Mouse (Mus musculus): Measurements from ENCODE around the gene Sox5.

Gene Sox5

GRCm38 (mm10) chr6:144579301-144579700 is 202.5 kb downstream of the Sox5 start:
- DNase-seq (ENCODE audit: low spot score in 2 of 2): no peak

GRCm38 (mm10) chr6:144570850-144571249 is 210.9 kb downstream of the Sox5 start:
- DNase-seq (ENCODE audit: low spot score in 2 of 2): peak in 1 of 2 experiments; percentile 52

DNA sequence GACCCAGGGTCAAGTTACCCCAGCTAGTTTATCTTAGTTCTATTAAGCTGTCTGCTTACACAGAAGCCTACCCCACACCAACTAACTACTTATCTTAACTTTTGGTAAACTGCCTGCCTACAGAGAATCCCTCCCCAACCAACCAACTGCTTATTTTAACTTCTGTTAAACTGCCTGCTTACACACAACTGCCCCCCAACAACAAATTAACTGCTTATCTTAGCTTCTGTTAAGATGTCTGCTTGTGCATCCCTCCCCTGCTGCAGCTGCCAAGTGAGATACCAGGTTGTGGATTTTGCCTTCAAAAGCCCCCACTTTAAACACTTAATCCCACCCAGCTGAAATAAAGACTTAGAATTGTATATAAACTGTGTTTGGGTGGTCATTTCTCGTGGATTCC is 215.9 kb downstream of the Sox5 start:
- DNase-seq (ENCODE audit: low spot score in 2 of 2): no peak

- no peak for DNase-seq (ENCODE audit: low spot score in 2 of 2)
These were observed 220.1 kb downstream of the Sox5 start for GRCm38 (mm10) chr6:144561718-144562117.

GRCm38 (mm10) chr6:144560211-144560610 is 221.6 kb downstream of the Sox5 start:
- DNase-seq (ENCODE audit: low spot score in 2 of 2): no peak

GRCm38 (mm10) chr6:144553476-144553875 is 228.3 kb downstream of the Sox5 start:
- no peak for DNase-seq (ENCODE audit: low spot score in 2 of 2)

DNA sequence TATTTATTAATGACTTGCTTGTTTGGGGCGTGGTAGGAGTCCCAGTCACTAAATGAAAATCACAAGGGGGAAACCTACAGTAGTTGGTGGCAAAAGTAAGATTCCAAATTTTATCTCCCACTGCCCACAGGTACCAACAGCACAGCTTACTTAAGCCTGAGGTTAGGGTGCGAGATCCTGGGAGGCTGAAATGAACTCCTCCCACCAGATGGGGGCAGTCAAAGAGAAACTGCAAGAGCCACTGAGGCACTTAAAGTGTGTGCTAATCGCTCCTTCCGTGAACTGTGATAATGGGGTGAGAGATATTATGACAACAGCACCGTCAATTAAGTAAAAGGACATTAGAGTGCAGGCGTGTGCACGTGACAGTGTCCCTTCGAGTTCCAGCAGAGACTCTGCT is 232.8 kb downstream of the Sox5 start:
- no peak for DNase-seq (ENCODE audit: low spot score in 2 of 2)

DNA sequence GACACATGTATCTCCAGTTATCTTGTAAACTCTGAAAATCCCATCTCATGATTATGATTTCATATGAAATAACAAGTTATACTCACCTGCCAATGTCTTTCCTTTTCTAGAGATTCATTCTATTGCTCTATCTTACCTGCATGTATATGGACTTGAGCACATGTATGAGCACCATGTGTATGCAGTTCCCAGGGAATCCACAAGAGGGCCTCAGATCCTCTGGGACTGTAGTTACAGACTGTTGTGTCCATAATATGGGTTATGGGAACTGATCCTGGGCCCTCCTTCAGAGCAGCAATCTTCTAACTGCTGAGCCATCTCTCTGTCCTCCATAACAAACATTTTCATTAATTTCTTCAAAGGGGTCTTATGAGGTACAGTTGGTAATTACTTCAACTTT is 234.6 kb downstream of the Sox5 start:
- DNase-seq (ENCODE audit: low spot score in 2 of 2): no peak

- no peak for DNase-seq (ENCODE audit: low spot score in 2 of 2)
These were observed 236.2 kb downstream of the Sox5 start for GRCm38 (mm10) chr6:144545549-144545948.

GRCm38 (mm10) chr6:144541316-144541715 is 240.5 kb downstream of the Sox5 start:
- DNase-seq (ENCODE audit: low spot score in 2 of 2): no peak

GRCm38 (mm10) chr6:144539439-144540192 is 242.2 kb downstream of the Sox5 start:
- no peak for DNase-seq (ENCODE audit: low spot score in 2 of 2)

- no peak for DNase-seq (ENCODE audit: low spot score in 2 of 2)
These were observed 258.3 kb downstream of the Sox5 start for GRCm38 (mm10) chr6:144523479-144523878.

- no peak for DNase-seq (ENCODE audit: low spot score in 2 of 2)
These were observed 263.0 kb downstream of the Sox5 start for GRCm38 (mm10) chr6:144518811-144519210.

- no peak for DNase-seq (ENCODE audit: low spot score in 2 of 2)
These were observed 265.9 kb downstream of the Sox5 start for GRCm38 (mm10) chr6:144515905-144516304.

- no peak for DNase-seq (ENCODE audit: low spot score in 2 of 2)
These were observed 268.0 kb downstream of the Sox5 start for GRCm38 (mm10) chr6:144513761-144514160.

- no peak for DNase-seq (ENCODE audit: low spot score in 2 of 2)
These were observed 269.9 kb downstream of the Sox5 start for GRCm38 (mm10) chr6:144511925-144512324.

DNA sequence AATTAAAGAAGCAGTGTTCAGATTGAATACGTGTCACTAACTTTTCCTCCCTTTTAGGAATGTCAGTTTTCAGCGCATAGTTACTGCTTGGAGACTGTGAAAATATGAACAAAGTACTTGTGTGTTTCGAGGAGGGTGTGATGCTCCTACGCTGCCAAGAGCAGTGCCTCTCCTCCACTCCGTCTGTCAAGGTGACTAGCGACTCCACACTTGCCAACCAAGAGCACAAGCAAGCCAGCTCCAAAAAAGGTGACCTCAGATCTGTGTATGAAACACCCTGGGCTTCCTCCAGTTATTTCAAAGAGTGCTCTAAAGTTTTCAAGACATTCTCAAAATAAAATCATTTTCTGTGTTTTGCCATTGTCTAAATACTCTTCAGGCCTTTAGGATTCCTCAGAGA is 271.6 kb downstream of the Sox5 start:
- DNase-seq (ENCODE audit: low spot score in 2 of 2): no peak

GRCm38 (mm10) chr6:144504197-144504551 is 277.6 kb downstream of the Sox5 start:
- DNase-seq (ENCODE audit: low spot score in 2 of 2): no peak

DNA sequence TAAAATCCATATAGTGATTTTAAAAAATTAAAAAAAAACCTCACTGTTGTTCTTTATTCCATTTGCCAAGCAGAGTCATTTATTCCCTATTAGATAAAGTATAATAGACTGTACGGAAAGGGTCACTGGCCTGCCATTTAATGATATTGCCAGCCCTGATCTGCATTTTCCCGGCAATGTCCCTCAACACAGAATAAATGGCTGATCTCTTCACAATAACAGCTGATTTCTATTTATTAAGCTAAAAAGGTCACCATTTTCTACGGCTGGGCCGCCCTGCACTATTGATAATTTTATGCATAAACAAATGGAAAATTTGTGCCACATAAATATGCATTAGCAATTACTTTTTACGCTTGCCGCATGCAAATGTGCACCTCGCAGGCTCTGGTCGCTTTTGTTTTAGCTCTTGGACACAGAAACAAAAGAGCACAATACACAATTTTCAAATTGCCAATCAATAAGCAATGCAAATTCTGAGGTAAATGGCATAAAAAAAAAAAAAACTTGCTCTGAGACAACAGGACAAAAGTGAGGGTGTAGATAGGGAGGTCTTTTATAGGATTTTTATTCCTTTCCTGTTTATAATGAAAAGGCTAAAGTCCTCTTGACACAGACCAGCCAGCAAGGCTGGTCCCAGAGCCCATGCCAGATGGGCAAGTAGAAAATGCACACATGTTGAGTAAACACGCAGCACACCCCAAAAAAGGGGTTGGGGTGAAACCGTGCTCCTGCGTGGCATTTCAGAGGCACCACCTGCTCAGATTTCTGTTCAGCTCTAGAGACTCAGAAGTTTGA is 278.2 kb downstream of the Sox5 start:
- DNase-seq (ENCODE audit: low spot score in 2 of 2): no peak

DNA sequence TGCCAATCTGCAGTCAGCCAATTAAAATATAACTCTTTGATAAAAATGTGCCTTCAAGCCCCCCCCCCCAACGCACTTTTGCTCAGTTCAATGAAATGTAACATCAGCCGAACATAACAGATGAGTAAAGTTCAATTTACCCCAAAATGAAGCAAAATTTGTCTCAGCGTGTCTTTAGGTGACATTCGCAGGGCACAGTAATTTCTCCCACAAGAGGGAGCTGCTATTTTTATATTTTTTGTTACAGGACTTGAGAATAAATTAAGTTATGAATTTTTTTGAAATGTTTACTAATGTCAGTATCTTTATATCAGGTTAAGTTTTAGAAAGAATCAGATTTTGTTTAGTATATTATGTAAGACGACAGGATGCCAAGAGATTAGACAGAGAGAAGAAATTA is 280.3 kb downstream of the Sox5 start:
- no peak for DNase-seq (ENCODE audit: low spot score in 2 of 2)

DNA sequence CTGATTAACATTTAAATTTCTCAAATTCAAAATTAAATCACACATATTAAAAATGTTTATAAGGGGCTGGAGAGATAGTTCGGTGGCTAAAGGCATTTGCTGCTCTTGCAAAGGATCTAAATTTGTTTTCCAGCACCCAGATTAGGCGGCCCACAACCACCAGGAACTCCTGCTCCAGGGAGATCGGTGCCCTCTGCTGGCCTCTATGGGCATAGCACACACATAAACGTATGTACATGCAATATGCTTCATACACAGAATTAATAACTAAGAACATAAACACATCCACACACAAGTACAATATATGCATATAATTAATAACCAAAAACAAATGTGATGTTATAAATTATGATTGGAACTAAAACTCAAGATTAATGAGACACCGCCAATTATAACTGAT is 283.6 kb downstream of the Sox5 start:
- DNase-seq (ENCODE audit: low spot score in 2 of 2): peak in 1 of 2 experiments; percentile 19

GRCm38 (mm10) chr6:144491761-144492415 is 289.9 kb downstream of the Sox5 start:
- DNase-seq (ENCODE audit: low spot score in 2 of 2): no peak

GRCm38 (mm10) chr6:144490896-144491295 is 290.9 kb downstream of the Sox5 start:
- DNase-seq (ENCODE audit: low spot score in 2 of 2): no peak
